Mouse (Mus musculus) retina, postnatal 1 day (tissue): ENCODE measurements around the gene Tcap.
"Not testable (repeated sequence)": the region's sequence is repeated elsewhere in the genome, so short reads cannot be mapped to it uniquely, and the experiment has no call there.

ENCODE experiments used
- DNase-seq: peaks from one replicate; pipeline ENCODE4 v3.0.0-alpha.2; 2012

The Tcap gene

GRCm38 (mm10) chr11:98382405-98382804 lies 1.2 kb upstream of the Tcap start:
- not testable (repeated sequence) for DNase-seq

- DNase-seq, result no peak
Measured at GRCm38 (mm10) chr11:98384216-98384615, 605 bp downstream of the Tcap start.

- DNase-seq, result no peak
Measured at GRCm38 (mm10) chr11:98384721-98385637, 1.4 kb downstream of the Tcap start.

- no peak for DNase-seq
Measured at GRCm38 (mm10) chr11:98385638-98386585, 2.3 kb downstream of the Tcap start, which contains the start of gene Pnmt. Gene Pnmt (plus strand): TSS chr11:98386450.

GRCm38 (mm10) chr11:98386596-98386995 lies 3.0 kb downstream of the Tcap start:
- peak; percentile 15 for DNase-seq

GRCm38 (mm10) chr11:98387056-98387577 lies 3.5 kb downstream of the Tcap start:
- DNase-seq, result no peak

GRCm38 (mm10) chr11:98388282-98388681 lies 4.7 kb downstream of the Tcap start:
- DNase-seq, result no peak

GRCm38 (mm10) chr11:98389221-98389780 lies 5.7 kb downstream of the Tcap start:
- peak; percentile 68 for DNase-seq

- no peak for DNase-seq
Measured at GRCm38 (mm10) chr11:98390141-98390540, 6.5 kb downstream of the Tcap start.

- DNase-seq, result no peak
Measured at GRCm38 (mm10) chr11:98392034-98392433, 8.4 kb downstream of the Tcap start.

GRCm38 (mm10) chr11:98392645-98393044 lies 9.0 kb downstream of the Tcap start:
- DNase-seq, result no peak

- DNase-seq, result peak; percentile 66
Measured at GRCm38 (mm10) chr11:98393317-98393716, 9.7 kb downstream of the Tcap start.

GRCm38 (mm10) chr11:98394301-98394700 lies 10.7 kb downstream of the Tcap start:
- no peak for DNase-seq

- DNase-seq, result no peak
Measured at GRCm38 (mm10) chr11:98395041-98395440, 11.4 kb downstream of the Tcap start.

GRCm38 (mm10) chr11:98397946-98398345 lies 14.3 kb downstream of the Tcap start:
- no peak for DNase-seq

GRCm38 (mm10) chr11:98400161-98400726 lies 16.6 kb downstream of the Tcap start, which contains the start of gene Pgap3:
Gene Pgap3 (minus strand): TSS chr11:98400490.
- DNase-seq, result peak; percentile 94

- DNase-seq, result no peak
Measured at GRCm38 (mm10) chr11:98400816-98401215, 17.2 kb downstream of the Tcap start.

GRCm38 (mm10) chr11:98406621-98407020 lies 23.0 kb downstream of the Tcap start:
- no peak for DNase-seq

- DNase-seq, result no peak
Measured at GRCm38 (mm10) chr11:98408872-98409271, 25.3 kb downstream of the Tcap start.

GRCm38 (mm10) chr11:98409341-98409822 lies 25.8 kb downstream of the Tcap start:
- peak; percentile 74 for DNase-seq

- peak; percentile 84 for DNase-seq
Measured at GRCm38 (mm10) chr11:98412273-98412796, 28.7 kb downstream of the Tcap start, which contains the start of gene Erbb2. Gene Erbb2 (plus strand): TSS chr11:98412470.
